Mouse (Mus musculus) cerebellum, adult 9-11 months (tissue): ENCODE measurements around the gene Plpp1.

Source experiments
- DNase-seq: peaks from one replicate; pipeline ENCODE4 v3.0.0; 2022

The Plpp1 gene

DNA sequence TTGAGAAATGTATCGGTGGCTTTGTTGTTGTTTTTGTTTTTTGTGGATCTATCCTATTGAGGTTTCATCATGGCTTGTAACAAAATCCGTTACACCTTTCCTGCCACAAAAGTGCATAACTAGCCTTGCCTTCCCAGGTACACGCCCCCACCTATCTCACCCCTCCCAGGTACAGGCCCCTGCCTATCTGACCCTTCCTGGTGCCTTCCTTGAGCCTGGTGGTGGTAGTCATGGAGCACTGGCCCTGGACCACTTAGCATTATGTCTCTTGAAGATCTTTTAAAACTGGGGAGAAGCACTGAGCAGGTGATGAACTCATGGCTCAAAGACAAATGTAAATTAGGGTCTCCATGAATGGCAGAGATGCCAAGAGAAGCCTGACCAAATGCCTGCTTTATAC lies 61.8 kb downstream of the Plpp1 start:
- no peak for DNase-seq

DNA sequence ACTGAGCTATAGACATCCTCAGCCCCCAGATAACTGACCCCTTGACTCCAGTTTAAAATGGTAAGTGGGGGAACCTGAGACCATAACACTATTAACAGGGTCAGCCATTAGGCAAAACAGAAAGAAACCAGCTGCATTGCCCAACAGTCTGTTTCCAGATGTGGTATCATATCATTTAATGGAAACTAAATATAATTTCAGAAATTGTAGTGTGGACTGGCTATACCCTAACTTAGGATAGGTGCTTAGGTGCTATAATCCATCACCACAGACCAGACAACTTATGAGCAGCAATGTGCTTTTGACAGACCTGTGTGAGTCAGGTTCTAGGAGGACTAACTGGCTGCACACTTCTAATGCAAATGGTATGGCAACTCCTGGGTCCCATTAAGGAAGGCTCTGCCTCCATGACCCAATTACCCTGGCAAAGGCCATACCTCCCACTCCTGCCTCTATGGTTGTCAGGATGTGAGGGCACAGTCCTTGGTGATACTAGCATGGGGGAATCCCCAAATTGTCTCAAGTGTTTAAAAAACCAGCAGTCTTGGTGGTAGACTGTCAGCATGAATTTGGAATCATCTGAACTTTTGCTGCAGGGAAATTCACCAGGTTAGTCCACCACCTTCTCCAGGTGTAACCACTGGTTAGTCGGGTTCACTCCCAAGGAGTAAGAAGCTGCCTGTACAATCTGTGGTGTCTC lies 62.5 kb downstream of the Plpp1 start:
- no peak for DNase-seq

- no peak for DNase-seq
Observed at GRCm38 (mm10) chr13:112866782-112867181, 66.2 kb downstream of the Plpp1 start.

GRCm38 (mm10) chr13:112867381-112867780 lies 66.8 kb downstream of the Plpp1 start:
- DNase-seq, result no peak

- no peak for DNase-seq
Observed at GRCm38 (mm10) chr13:112870039-112870690, 69.6 kb downstream of the Plpp1 start.

- no peak for DNase-seq
Observed at GRCm38 (mm10) chr13:112871500-112872266, 71.1 kb downstream of the Plpp1 start.

- DNase-seq, result no peak
Observed at GRCm38 (mm10) chr13:112887234-112887633, 86.6 kb downstream of the Plpp1 start.

DNA sequence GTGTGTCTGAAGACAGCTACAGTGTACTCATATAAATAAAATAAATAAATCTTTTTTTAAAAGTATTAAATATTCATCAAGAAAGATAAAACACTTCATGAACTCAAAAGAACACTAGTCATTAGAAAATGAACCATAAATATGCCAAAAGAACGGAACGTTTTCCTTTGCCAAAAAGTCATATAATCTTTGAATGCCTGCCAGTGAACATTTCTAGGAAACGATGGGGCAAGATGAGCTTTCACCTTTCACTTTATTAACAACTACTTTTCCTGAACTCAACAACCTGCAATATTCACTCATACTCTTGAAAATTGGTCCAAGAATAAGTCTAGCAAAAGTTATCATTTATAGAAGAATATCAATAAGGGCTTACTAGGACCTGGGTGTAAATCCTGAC lies 101.6 kb downstream of the Plpp1 start:
- DNase-seq, result no peak

DNA sequence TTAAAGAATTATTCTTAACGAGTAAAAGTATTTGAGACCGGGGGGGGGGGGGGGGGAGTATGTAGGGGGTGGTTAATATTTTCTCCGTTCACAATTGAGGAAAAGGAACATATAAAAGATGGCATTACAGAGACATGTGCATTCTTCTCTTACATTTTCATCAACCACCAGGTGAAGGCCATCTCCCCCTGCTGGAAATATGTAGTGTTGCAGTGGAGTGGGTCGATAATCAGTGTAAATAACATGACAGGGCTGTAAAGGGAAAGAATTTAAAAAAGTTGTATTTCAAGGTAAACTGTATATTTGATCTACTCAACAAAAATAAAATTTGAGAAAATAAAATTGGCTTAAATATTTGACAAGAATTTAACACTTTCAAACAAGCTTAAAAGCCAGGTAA lies 109.1 kb downstream of the Plpp1 start:
- no peak for DNase-seq

- DNase-seq, result no peak
Observed at GRCm38 (mm10) chr13:112910434-112910833, 109.8 kb downstream of the Plpp1 start.
